Mouse (Mus musculus) adrenal gland, postnatal 25 days (tissue): ENCODE results near the gene Slc16a10. TPM values are rescaled to one million over a fixed set of nuclear protein-coding genes. Genes with fewer than 3 reads are reported as not detected.
A peak's percentile ranks its signal among the peaks of the same experiment; 100 is the strongest.

ENCODE experiments used
- DNase-seq: peaks from one replicate; pipeline ENCODE4 v3.0.0; 2021; ENCODE audit warnings: mixed read lengths
- total RNA-seq: library from RNA; stranded (reverse); gene quantifications from 2 replicates; pipeline ENCODE4 v1.2.3, GENCODE M21; 2021

Gene Slc16a10
- total RNA-seq, 1 experiment from 2014 or later: 23.2 TPM

DNA sequence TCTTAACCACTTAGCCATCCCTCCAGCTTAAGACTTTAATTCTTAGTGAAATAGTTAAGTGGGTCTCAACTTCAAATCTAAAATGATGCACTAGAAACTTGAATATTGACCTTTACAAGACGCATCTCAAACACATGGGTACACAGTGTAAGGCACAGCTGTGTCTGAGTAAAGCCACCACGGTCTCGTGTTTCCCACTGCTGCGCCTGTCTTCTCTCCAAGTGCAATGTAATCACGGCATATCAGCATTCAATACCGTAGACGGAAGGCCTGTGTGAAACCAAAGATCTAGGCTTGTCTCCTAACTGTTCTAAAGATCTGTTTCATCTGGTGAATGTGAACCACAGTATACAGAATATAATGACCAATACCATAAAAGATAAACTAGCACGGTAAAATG is 33.1 kb downstream of the Slc16a10 start:
- DNase-seq: no peak

DNA sequence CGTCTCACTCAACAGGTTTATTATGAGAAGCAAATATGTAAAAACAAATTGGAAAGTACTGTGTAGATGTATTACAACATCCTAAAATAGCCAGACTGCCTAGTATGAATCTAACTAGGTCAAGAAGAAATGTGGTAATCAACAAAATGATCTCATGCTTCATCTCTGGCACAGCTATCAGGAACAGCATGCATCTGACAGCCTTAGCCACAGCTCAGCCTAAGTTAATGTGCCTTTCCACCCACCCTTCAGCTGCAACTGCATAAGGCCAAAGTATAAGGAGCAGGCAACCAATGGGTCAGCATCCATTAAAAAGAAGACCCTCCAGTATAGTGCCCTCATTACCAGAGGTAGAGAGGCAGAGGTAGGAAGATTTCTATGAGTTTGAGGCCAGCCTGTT is 34.1 kb downstream of the Slc16a10 start:
- DNase-seq: no peak

DNA sequence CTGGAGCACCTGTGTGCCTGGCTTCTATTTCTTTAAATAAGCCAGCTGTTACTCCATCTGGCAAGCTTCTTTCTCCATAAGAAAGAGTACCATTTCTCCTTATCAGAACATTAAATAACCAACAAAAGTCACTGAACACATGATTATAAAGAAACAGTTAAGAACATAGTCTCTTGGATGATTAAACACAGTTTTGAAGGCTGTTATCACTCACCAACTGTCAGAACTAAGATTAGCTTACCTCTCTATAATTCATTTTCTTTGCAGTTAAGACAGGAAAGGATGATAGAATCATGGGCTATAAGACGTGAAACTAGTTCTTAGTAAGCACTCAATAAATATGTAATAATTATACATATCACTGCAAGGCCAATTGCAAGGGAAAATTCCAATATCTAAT is 36.9 kb downstream of the Slc16a10 start:
- no peak for DNase-seq

DNA sequence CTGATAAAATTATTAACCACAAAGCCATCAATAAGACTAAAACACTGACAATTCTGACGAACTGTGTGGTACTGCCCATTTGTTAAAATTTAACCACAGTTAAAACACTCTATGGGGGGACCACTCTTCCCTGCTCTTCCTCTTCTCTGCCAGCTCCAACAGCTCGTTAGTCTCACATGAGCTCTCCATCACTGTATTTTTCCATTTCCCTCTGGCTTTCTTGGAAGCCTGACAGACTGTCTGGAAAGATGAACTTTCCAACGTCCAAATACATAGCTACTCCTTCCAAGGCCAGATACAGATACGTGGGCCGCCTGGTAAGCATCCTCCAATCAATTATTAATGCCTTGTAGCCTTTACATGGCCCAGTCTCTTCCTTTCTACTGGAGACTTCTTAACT is 38.3 kb downstream of the Slc16a10 start:
- no peak for DNase-seq

DNA sequence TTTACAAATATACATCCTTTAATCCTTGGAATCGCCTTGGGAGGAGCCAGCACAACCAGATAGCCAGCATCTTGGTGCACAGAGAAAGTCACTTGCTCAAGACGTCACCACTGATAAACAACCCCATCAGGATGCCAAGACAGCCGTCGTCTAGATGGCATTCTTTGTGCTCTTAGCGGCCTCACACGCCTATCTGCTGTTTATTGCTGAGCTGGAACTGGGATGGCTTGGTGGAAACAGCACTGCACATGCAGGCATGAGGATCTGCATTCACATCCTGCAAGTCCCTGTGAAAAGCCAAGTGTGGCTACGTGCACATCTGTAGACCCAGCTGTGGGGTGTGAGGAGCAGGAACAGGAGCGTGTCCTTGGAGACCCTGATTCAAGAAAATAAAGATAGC is 39.1 kb downstream of the Slc16a10 start:
- no peak for DNase-seq

DNA sequence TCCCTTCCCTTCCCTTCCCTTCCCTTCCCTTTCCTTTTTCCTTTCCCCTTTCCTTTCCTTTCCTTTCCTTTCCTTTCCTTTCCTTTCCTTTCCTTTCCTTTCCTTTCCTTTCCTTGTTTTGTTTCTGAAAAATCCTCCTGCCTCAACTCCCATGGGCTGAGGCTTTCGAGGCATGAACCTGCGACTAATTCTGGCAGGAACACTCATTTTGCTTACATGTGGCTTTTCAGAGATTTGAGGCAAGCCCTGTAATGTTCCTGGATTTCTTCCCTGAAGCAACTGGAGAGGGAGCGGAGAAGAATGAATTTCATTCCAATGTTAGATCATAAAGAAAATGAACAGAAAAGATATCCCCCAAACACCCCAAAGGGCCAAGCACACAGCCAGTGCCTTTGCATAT is 39.9 kb downstream of the Slc16a10 start:
- no peak for DNase-seq

DNA sequence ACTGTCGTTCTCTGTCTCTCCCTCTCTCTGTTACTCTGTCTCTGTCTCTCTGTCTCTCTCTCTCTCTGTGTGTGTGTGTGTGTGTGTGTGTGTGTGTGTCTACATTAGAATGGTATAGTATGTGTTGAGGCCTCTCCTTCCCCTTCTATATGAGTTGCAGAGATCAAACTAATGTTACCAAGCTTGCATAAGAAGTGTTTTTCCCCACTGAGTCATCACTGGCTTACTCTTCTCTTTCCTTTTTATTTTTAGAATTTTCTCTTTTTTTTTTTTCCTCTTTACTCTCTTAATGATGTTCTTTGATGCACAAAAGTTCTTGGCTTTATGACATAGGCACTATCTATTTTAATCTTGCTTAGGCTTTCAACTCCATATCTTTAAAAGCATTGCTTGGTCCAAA is 43.6 kb downstream of the Slc16a10 start:
- no peak for DNase-seq

DNA sequence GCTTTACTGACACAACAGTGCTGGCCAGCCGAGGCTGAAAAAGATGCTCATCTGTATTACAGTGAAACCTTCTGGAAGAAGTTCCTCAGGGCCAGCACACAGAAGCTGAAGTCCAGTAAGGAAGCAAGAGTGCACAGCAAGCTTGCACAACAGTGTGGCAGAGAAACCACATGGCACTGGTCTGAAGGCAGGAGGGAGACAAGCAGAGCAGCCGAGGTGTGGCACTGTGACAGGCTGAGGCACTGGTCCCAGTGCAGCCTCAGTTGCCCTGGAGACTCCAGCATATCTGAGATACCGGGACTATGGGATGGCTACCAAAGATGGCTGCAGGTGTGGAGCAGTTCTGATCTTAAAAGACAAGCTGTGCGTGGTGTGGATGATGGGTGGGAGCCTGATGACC is 44.5 kb downstream of the Slc16a10 start:
- peak; percentile 16 for DNase-seq

DNA sequence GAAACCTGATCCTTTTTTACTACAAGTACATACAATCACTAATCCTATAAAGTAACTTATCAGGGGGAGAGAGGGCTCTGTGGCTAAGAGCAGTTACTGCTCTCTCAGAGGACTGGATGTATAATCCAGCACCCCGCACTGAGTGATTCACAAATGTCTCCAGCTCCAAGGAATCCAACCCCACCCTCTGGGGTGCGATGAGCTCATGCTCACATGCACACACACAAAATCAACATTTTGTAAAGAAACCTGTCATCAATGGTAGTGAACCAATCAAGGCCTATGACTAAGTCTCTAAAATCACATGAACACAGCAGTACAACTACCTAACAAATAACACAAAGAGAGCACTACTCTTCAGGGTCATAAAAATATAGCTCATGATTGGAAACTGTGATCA is 47.3 kb downstream of the Slc16a10 start:
- DNase-seq: no peak

DNA sequence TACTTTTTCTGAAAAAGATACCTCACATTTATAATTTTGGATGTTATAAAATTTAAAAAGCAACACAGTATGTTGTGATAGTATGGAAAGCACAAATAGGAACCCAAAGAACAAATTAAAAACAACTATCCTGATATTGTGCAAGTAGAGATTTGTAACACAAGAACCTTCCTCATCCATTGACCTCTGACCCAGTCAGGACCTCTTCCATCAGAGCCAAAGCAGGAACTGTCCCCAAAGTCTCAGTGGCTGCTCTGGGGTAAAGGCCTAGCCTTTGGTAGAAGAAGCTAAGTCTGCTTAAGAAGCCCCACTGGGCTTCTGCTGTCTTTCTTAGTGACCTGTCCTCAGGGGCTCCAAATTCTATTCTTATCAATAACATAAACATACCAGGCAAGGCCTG is 48.5 kb downstream of the Slc16a10 start:
- DNase-seq: no peak

DNA sequence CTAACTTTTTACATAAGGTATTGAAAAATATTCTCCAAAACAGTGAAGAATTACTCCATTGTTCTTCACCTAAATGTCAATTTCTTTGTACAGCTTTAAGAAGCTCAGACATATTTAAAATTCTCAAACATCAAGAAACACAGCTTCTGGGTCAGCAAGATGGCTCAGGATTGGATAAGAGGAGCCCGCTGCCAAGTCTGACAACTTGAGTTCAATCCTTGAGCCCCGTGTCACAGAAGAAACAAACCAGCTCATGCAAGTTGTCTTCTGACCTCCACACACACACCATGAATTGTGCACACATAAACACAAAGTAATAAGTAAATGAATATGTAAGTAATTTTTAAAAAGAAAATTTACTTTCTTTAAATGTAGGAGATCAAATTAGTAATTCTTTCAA is 50.6 kb downstream of the Slc16a10 start:
- no peak for DNase-seq

DNA sequence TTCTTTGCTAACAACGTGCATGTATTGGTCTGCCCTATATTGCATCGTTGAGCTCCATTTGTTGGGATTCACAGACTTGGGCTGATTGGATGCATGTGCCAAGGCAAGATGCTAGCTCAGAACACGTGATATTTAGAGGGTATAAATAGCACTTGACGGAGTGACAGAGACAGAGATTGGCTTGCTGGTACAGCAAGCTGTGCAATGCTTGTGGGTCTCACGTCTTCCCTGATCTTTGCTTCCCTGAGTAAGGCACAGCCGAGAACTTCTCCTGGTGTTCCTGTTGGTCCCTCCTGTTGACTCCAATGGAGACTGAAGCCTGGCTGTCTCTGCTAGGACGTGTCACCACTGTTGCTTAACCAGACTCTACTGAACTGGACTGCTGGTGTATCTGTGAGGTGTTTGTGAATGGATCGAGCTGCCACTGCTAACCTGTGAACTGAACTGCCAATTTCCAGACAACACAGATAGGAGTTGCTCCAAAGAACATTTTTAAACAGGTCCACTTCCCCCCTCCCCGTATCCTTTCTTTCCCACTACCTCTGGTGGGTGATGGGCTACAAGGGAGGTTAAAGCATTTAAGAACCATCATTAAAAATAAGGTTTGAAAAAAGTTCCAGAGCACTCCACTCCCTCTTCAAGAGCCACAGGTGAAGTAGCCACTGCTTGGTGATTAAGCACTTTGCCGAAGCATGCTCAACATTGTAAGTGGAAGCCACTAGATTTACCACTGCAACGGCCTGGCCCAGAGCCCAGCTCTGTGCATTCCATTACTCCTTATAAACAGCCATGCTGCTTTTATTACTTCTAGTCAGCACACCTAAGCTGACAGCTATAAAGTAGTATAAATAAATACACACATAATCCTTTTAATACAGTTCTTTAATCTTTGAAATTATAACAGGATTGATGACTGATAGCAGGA is 51.3 kb downstream of the Slc16a10 start:
- no peak for DNase-seq

DNA sequence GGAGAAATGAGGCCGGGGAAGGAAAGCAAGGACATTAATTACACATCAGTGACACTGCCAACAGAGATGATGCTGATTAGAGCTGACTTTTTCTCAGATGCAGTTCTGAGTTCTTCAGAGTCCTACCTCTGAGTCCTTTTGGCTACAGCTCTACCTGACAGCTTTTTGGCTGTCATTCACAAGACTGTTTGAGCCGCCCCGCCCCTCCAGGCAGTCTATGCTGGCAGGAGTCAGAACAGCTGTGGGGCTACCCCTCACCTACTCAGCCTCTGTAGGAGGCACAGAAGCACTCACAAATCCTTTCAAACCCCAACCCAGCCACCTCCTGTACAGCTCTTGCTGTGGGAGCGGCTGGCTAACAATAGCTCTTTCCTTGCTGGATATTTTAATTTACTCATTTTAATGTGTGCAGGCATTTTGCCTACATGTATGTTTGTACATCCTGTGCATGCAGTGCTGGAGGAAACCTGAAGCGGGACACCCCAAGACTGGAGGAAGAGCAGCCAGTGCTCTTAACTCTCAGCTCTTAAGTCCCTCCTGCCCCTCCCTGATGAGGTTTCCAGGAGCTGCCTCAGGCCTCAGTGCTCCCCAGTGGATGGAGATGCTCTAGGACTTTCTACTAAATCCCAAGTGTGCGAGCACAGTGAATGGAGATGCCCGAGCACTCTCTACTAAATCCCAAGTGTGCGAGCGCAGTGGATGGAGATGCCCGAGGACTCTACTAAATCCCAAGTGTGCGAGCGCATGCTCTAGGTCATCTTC is 57.5 kb downstream of the Slc16a10 start:
- peak; percentile 29 for DNase-seq

DNA sequence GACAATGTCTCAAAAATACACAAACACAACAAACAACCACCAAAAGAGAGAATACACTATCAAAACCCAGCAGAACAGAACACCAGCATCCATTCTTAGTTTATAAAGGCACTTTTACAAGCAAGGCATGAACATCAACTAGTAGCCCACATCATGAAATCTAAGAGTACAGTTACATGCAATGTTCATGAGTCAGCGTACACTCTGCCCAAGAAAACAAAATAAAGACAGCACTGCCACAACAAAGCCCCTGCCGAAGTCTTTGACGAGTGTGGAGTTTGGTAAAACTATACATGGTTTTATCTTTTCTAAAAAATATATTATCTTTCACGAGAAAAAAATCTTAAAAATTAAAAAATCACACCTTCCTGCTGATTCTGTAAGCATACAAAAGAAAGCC is 58.5 kb downstream of the Slc16a10 start:
- DNase-seq: no peak

DNA sequence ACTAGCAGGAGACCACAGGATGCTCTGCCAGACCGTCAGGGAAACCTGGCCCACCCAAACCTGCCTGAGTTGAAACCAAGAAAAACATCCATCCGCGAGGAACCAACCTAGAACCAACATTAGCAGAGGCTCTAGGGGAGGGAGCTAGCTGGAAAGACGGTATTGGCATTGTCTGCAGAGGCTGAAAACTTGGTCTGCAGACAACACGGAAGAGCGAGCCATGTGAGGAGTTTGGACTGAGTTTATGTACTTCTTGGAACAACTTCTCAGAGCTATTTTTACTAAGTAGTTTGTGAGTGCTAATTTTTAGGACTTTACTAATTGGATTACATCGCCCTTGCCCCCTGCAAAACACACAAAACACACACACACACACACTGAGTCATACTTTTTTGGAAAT is 59.4 kb downstream of the Slc16a10 start:
- DNase-seq: no peak

DNA sequence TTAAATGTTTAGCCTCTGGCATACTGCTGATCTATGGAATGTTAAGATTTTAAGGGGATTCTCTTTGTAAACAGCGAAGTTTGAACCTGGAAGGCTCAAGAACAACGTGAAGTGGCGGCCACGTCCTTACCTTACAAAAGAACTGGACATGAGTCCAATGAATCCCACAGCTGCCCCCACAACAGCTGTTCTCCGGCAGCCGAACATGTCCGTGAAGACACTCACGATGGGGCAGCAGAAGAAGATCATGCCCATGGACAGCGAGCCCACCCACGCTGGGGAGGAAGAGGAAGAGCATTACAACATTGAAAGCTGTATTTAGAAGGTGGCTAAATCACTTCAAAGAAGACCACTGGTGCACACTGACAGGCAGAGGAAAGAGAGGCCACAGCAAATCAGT is 61.5 kb downstream of the Slc16a10 start:
- no peak for DNase-seq

DNA sequence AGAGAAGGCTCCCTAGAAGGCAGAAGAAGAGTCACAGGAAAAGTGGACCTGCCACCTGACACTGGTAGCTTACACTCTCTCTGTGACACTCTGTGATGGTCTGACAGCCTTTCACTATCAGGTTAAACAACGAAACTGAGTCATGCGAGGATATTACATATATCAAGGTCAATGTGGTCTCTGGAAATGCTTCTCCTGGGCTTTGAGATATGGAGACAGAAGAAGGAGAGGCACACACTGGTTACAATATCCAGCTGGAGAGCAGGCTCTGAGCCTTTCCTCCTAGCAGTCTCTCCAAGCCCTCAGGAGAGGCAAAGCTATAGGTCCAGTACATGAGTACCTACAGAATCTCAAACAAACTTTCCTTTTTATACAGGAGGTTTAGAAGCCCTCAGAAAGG is 62.8 kb downstream of the Slc16a10 start:
- DNase-seq: no peak

DNA sequence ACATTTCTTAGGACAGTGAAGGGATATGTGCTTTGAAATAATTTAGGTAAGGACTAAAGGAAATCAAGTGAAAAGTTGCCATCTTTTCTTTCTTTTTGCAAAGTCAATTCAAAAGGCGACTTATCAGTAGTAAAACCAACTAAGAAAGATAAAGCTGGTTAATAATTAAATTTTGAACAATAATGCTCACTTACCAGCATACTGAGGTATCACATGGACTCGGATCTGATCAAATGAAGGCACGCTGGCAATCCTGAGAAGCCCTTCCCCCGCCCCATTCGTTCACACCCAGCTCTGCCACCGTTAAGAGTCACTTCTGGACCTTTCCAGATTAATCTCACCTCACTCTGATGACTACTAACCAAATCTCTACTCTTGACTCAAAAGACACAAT is 64.1 kb downstream of the Slc16a10 start:
- no peak for DNase-seq

DNA sequence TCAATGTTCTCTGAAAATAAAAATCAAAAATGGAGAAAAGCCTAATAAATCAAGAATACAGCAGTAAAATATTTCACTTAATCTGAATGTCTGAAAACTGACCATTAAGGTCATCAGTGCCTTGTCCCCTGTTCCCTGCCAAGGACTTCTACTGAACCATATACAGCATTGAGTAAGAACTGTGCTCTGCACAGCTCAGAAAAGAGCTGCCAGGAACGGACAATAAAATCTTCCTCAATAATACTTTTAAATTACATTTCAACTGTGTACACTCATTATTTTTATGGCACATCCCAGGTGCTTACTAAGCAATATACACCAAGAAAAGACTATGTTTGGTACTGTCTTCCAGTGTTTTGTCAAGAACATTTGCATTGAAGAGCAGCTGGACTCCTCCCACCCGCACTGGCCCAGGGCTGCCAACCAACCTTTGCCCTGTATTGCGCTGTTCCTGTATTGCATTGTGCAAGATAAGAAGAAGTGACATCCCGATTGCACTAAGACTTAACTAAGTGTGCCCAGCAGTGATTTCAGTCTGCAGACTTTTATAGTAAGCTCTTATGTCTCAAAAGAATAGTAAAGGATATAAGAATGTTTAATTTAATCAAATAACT is 64.6 kb downstream of the Slc16a10 start:
- no peak for DNase-seq

DNA sequence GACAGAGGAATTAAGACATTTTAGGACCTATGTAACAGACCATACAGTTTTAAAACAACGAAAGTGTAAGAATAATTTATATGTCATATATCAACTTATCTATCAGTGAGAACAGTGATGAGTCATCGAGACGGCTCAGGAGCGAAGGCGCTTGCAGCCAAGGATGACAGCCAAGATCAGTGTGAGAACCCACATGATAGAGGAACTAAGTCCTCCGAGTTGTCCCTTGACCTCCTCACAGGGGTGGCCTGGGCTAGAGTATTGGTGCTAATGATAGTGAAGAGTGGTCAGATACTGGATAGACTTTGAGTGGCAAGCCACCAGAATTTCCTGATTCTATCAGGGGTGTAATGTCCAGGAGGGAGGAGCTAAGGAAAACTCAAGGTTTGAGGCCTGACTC is 68.5 kb downstream of the Slc16a10 start:
- DNase-seq: no peak

DNA sequence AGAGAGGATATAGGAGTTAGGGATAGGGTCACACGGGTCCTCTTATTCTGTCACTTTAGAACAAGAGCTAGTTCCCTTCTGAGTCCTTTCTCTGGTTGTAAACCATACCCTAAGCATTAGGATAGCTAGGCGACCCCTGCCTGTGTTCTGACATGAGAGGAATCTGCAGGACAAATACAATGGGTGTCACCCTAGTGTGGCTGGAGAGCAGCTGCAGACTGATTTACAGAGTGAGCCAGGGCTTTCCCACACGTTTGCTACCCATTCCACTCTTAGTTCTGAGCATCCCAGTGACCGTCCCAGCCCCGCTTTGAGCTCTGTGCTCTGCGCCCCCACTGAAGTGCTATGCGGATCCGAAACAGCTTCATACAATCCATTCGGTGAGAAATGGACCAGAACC is 71.4 kb downstream of the Slc16a10 start:
- no peak for DNase-seq

DNA sequence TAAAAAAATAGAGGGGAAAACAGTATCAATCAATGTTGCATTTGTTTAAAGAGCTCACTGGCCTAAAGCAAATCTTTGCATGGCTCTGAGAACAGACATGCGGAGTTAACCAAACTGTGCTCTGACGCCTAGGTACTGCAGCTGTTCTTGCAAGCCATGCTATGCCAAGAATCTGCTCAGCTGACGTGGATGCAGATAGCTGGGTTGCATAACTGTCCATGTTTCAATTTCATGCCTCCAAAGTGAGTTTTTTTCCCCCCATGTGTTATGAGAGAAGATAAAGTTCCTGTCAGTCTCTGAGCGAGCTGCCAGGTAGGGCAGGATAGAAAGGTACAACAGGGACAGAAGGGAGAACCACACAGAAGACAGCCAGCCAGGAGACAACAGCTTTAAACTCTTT is 72.8 kb downstream of the Slc16a10 start:
- no peak for DNase-seq

DNA sequence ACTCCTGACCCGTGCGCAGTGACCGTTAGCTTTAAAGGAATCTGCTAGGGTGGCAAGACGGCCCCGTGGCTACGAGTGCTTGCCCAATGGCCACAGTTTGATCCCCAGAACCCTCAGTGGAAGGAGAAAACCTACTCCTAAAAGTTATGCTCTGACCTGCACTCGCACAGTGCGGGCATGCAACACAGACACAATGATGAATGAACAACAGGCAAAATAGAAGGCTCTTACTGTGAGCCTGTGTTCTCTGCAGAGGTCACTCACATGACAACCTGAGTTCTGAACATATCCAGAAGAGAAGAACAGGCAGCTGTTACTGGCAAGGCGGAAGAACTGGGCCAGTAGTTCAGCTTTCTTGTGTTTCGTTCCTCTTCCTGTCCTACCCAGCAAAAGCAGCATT is 73.5 kb downstream of the Slc16a10 start:
- no peak for DNase-seq
